Mouse (Mus musculus) skeletal muscle tissue, adult 2 months (tissue): ENCODE measurements around the gene Ap2b1.
"Not testable (repeated sequence)": the region's sequence is repeated elsewhere in the genome, so short reads cannot be mapped to it uniquely, and the experiment has no call there.

Experiments
- DNase-seq: peaks from one replicate; pipeline ENCODE4 v3.0.0-alpha.2; 2012; ENCODE audit warnings: low read depth, low spot score

Gene Ap2b1

GRCm38 (mm10) chr11:83301431-83301831, 2.6 kb downstream of the Ap2b1 start:
- DNase-seq: no peak

GRCm38 (mm10) chr11:83302124-83302523, 3.3 kb downstream of the Ap2b1 start:
- DNase-seq: no peak

GRCm38 (mm10) chr11:83302526-83303251, 3.9 kb downstream of the Ap2b1 start, which contains the start of gene Pex12:
Pex12 (minus strand) TSS chr11:83302586.
- DNase-seq: peak; percentile 93

GRCm38 (mm10) chr11:83303751-83304150, 4.9 kb downstream of the Ap2b1 start:
- no peak for DNase-seq

GRCm38 (mm10) chr11:83304485-83304884, 5.7 kb downstream of the Ap2b1 start:
- DNase-seq: no peak

GRCm38 (mm10) chr11:83306700-83307253, 8.0 kb downstream of the Ap2b1 start:
- no peak for DNase-seq

- DNase-seq: no peak
These were observed 13.6 kb downstream of the Ap2b1 start for GRCm38 (mm10) chr11:83312471-83312870.

- no peak for DNase-seq
These were observed 20.2 kb downstream of the Ap2b1 start for GRCm38 (mm10) chr11:83319048-83319447.

- not testable (repeated sequence) for DNase-seq
These were observed 27.9 kb downstream of the Ap2b1 start for GRCm38 (mm10) chr11:83326692-83327091.

- peak; percentile 20 for DNase-seq
These were observed 28.6 kb downstream of the Ap2b1 start for GRCm38 (mm10) chr11:83327427-83327826.

- no peak for DNase-seq
These were observed 37.0 kb downstream of the Ap2b1 start for GRCm38 (mm10) chr11:83335826-83336225.

- DNase-seq: no peak
These were observed 40.9 kb downstream of the Ap2b1 start for GRCm38 (mm10) chr11:83339705-83340104.

- DNase-seq: no peak
These were observed 43.0 kb downstream of the Ap2b1 start for GRCm38 (mm10) chr11:83341716-83342245.

GRCm38 (mm10) chr11:83355428-83355827, 56.6 kb downstream of the Ap2b1 start:
- no peak for DNase-seq

- no peak for DNase-seq
These were observed 58.6 kb downstream of the Ap2b1 start for GRCm38 (mm10) chr11:83357421-83357820.

- no peak for DNase-seq
These were observed 65.8 kb downstream of the Ap2b1 start for GRCm38 (mm10) chr11:83364656-83365055.

- no peak for DNase-seq
These were observed 72.4 kb downstream of the Ap2b1 start for GRCm38 (mm10) chr11:83371267-83371666.

- no peak for DNase-seq
These were observed 81.0 kb downstream of the Ap2b1 start for GRCm38 (mm10) chr11:83379745-83380341.

GRCm38 (mm10) chr11:83382876-83383531, 84.2 kb downstream of the Ap2b1 start:
- DNase-seq: no peak

GRCm38 (mm10) chr11:83383532-83383887, 84.7 kb downstream of the Ap2b1 start:
- no peak for DNase-seq

- no peak for DNase-seq
These were observed 94.2 kb downstream of the Ap2b1 start for GRCm38 (mm10) chr11:83393062-83393461.

GRCm38 (mm10) chr11:83394802-83395439, 96.1 kb downstream of the Ap2b1 start:
- no peak for DNase-seq
